In the genomic region with DNA sequence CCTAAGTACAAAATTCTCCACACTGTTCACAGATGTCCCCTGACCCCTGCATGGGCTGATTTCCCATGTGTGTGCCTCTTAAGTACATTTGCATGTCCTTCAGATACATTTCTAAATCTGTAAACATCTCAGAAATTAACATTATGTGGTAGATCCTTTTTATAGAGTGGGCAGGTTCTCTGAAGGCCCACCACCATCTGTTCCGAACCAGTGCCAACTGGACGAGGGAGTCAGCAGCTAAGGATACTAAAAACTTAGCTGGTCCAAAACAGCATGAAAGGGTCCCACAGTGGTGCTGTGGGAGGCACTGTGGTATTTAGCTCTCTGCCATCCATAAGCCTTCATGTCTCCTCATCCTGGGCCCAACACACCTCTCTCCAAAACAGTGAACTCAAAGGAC, we compare ENCODE assay signal across 20 mouse cellular contexts. TPM values are rescaled to one million over a fixed set of nuclear protein-coding genes. Genes with fewer than 3 reads are reported as not detected.
DNase-seq lines count a peak whose midpoint lies in the region; ATAC-seq and TF ChIP-seq lines count a peak whose summit lies in the region.
"Had no signal": no experiment of that assay in that cellular context is flagged by ENCODE, and none has a peak within 500 bp of the region (broad histone marks: within the 10 kb centered on the region; RNA-seq: fewer than 3 reads in every experiment).

No protein-coding gene starts in this region.

- H3K27ac ChIP-seq in layer of hippocampus, adult 2 months, result peak overlapping the region; percentile 32; the same call in 1 of the 2 replicates
- H3K27ac ChIP-seq in gastrocnemius, adult 2 months, result no peak overlapping the region
- H3K27ac ChIP-seq: heart, embryonic 13.5 days; hindbrain, embryonic 14.5 days; limb, embryonic 12.5 days; liver, embryonic 12.5 days; neural tube, embryonic 12.5 days had no signal

- ATAC-seq in megakaryocyte progenitor cell, adult 5-6 weeks (replicated peaks; ENCODE audit: poor library complexity), result no peak
- ATAC-seq: intestine, postnatal 0 days; liver, embryonic 12.5 days had no signal

- intact Hi-C loops in gastrocnemius, adult 2 months (cut with DNase I), result no loop called here

- TF ChIP-seq CTCF in layer of hippocampus, adult 2 months (conservative IDR thresholded peaks at IDR 0.05), result no peak
- TF ChIP-seq CTCF in gastrocnemius, adult 2 months (IDR thresholded peaks at IDR 0.05), result no peak

- no peak overlapping the region for H3K4me3 ChIP-seq in layer of hippocampus, adult 2 months
- H3K4me3 ChIP-seq in gastrocnemius, adult 2 months, result no peak overlapping the region
- H3K4me3 ChIP-seq: heart, embryonic 13.5 days; limb, embryonic 12.5 days; liver, embryonic 12.5 days; neural tube, embryonic 12.5 days had no signal

- DNase-seq in layer of hippocampus, adult 2 months (ENCODE audit: low spot score in 2 of 2), result no peak
- no peak for DNase-seq in layer of hippocampus, postnatal 10 days (ENCODE audit: low spot score in 2 of 2)
- peak; percentile 59 to 65 for DNase-seq in frontal cortex, adult 2 months (ENCODE audit: extremely low spot score in 1 of 2, low spot score in 1 of 2)
- DNase-seq in left cerebral cortex, adult 8-10 months (ENCODE audit: low spot score in 2 of 2), result peak; percentile 19 to 73
- peak; percentile 55 for DNase-seq in right cerebral cortex, postnatal 14 days
- DNase-seq in gastrocnemius, adult 2 months, result no peak
- no peak for DNase-seq in spleen, adult 18-20 months
- DNase-seq: B cell, adult 2 months; cerebellum, adult 8-10 months; heart, adult 18-20 months; lung, adult 2 months; thymus, postnatal 25 days had no signal

RNA-seq across cellular contexts. Expression of a gene that starts 19.8 kb away (rescaled TPM):
- 10 to 100 TPM; 48.8 to 51.1 TPM for total RNA-seq in layer of hippocampus, adult 2 months (2021)
- total RNA-seq in layer of hippocampus, postnatal 10 days (2021), result 10 to 100 TPM; 38.0 to 39.3 TPM
- polyA plus RNA-seq in frontal cortex, adult 2 months (2012; rRNA removed), result 44.8 and 49.9 TPM in 2 replicates
- total RNA-seq in left cerebral cortex, adult 8-10 months (2022), result 10 to 100 TPM; 45.6 to 53.8 (median 50.3) TPM
- total RNA-seq in megakaryocyte progenitor cell, adult 5-6 weeks (2015), result 26.4 and 32.7 TPM in 2 replicates
- 28.6 and 35.4 TPM in 2 replicates for total RNA-seq in megakaryocyte progenitor cell, adult 5-6 weeks (2017)
- total RNA-seq in gastrocnemius, adult 2 months (2021), result 10 to 100 TPM; 64.5 to 66.7 TPM

RNA-seq across cellular contexts. Expression of a gene that starts 21.1 kb away (rescaled TPM):
- total RNA-seq in layer of hippocampus, adult 2 months (2021), result 10 to 100 TPM; 27.3 to 32.7 TPM
- 10 to 100 TPM; 28.3 to 31.8 TPM for total RNA-seq in layer of hippocampus, postnatal 10 days (2021)
- 29.7 and 32.3 TPM in 2 replicates for polyA plus RNA-seq in frontal cortex, adult 2 months (2012; rRNA removed)
- 10 to 100 TPM; 27.7 to 34.3 (median 30.8) TPM for total RNA-seq in left cerebral cortex, adult 8-10 months (2022)
- total RNA-seq in megakaryocyte progenitor cell, adult 5-6 weeks (2015), result 24.4 and 25.4 TPM in 2 replicates
- 50.7 and 72.1 TPM in 2 replicates for total RNA-seq in megakaryocyte progenitor cell, adult 5-6 weeks (2017)
- 10 to 100 TPM; 28.9 to 31.4 TPM for total RNA-seq in gastrocnemius, adult 2 months (2021)

RNA-seq across cellular contexts. Expression of a gene that starts 44.0 kb away (rescaled TPM):
- total RNA-seq in layer of hippocampus, adult 2 months (2021), result 1 to 10 TPM; 6.4 to 8.0 TPM
- 1 to 10 TPM; 6.5 to 7.2 TPM for total RNA-seq in layer of hippocampus, postnatal 10 days (2021)
- 11.7 and 12.5 TPM in 2 replicates for polyA plus RNA-seq in frontal cortex, adult 2 months (2012; rRNA removed)
- total RNA-seq in left cerebral cortex, adult 8-10 months (2022), result 10 to 100 TPM in 1 of 4 experiments, 1 to 10 TPM in 3; 8.6 to 12.8 (median 9.3) TPM
- total RNA-seq in megakaryocyte progenitor cell, adult 5-6 weeks (2015), result 0.37 TPM in 1 of 2 replicates, not detected in the other
- total RNA-seq in megakaryocyte progenitor cell, adult 5-6 weeks (2017), result 0.24 and 4.3 TPM in 2 replicates
- 1 to 10 TPM in 1 of 2 experiments, under 1 TPM in 1; 0.87 to 1.0 TPM for total RNA-seq in gastrocnemius, adult 2 months (2021)
- total RNA-seq: monocyte, adult 5-6 weeks had no signal

RNA-seq across cellular contexts. Expression of a gene that starts 44.5 kb away (rescaled TPM):
- 100 to 1,000 TPM; 180 to 189 TPM for total RNA-seq in layer of hippocampus, adult 2 months (2021)
- total RNA-seq in layer of hippocampus, postnatal 10 days (2021), result 100 to 1,000 TPM; 112 to 114 TPM
- polyA plus RNA-seq in frontal cortex, adult 2 months (2012; rRNA removed), result 187 and 204 TPM in 2 replicates
- 100 to 1,000 TPM; 205 to 222 (median 215) TPM for total RNA-seq in left cerebral cortex, adult 8-10 months (2022)
- 6.8 and 9.0 TPM in 2 replicates for total RNA-seq in megakaryocyte progenitor cell, adult 5-6 weeks (2015)
- 4.5 and 4.8 TPM in 2 replicates for total RNA-seq in megakaryocyte progenitor cell, adult 5-6 weeks (2017)
- total RNA-seq in gastrocnemius, adult 2 months (2021), result 10 to 100 TPM; 63.7 to 63.9 TPM

RNA-seq across cellular contexts. Expression of a gene that starts 57.2 kb away (rescaled TPM):
- total RNA-seq in layer of hippocampus, adult 2 months (2021), result 10 to 100 TPM; 77.1 to 79.4 TPM
- 10 to 100 TPM; 64.2 to 73.8 TPM for total RNA-seq in layer of hippocampus, postnatal 10 days (2021)
- 70.4 and 77.4 TPM in 2 replicates for polyA plus RNA-seq in frontal cortex, adult 2 months (2012; rRNA removed)
- total RNA-seq in left cerebral cortex, adult 8-10 months (2022), result 10 to 100 TPM; 66.9 to 74.1 (median 69.2) TPM
- total RNA-seq in megakaryocyte progenitor cell, adult 5-6 weeks (2015), result 34.4 and 39.0 TPM in 2 replicates
- 57.7 and 58.8 TPM in 2 replicates for total RNA-seq in megakaryocyte progenitor cell, adult 5-6 weeks (2017)
- total RNA-seq in gastrocnemius, adult 2 months (2021), result 10 to 100 TPM; 26.4 to 26.6 TPM

Comparison
In these comparisons a context has a peak if more than half of its experiments do, and no peak if none do; other contexts are left out.
1. DNase-seq: peak in frontal cortex, adult 2 months (2 of 2), left cerebral cortex, adult 8-10 months (2 of 2) and right cerebral cortex, postnatal 14 days (single experiment); none in layer of hippocampus, adult 2 months (0 of 2), layer of hippocampus, postnatal 10 days (0 of 2), gastrocnemius, adult 2 months (single experiment) and spleen, adult 18-20 months (0 of 2).